Mouse (Mus musculus) kidney, postnatal 0 days (tissue): ENCODE results near the gene Klc4. TPM values are rescaled to one million over a fixed set of nuclear protein-coding genes. Genes with fewer than 3 reads are reported as not detected.
A peak's percentile ranks its signal among the peaks of the same experiment; 100 is the strongest.

ENCODE experiments used
- ATAC-seq: fragments of 200-750 bp; cut with Nextera tagmentation; replicated peaks from 2 replicates; pipeline ENCODE4 v1.8.0; 2017; ENCODE audit warnings: low read depth, moderate number of reproducible peaks, moderate TSS enrichment, moderate library complexity; ENCODE audit not compliant: low FRiP score
- DNase-seq: peaks from one replicate; pipeline ENCODE4 v3.0.0-alpha.2; 2016; ENCODE audit warnings: low spot score
- H3K27ac ChIP-seq: fragments of 300-500 bp; sonication (generic); 2 replicates; pipeline ENCODE4 v1.5.1; 2014; ENCODE audit warnings: mild to moderate bottlenecking
- H3K27me3 ChIP-seq: fragments of 300-500 bp; sonication (generic); 2 replicates; pipeline ENCODE4 v1.6.1; 2014; ENCODE audit warnings: low read length, mixed read lengths; ENCODE audit not compliant: insufficient read depth
- H3K36me3 ChIP-seq: fragments of 300-500 bp; sonication (generic); 2 replicates; pipeline ENCODE4 v1.6.1; 2014; ENCODE audit warnings: low read length, mixed read lengths; ENCODE audit not compliant: insufficient read depth
- H3K4me1 ChIP-seq: fragments of 300-500 bp; sonication (generic); replicated peaks from 2 replicates; pipeline ENCODE4 v1.6.1; 2014; ENCODE audit warnings: antibody characterized with exemption, low read length, mixed read lengths; ENCODE audit not compliant: insufficient read depth
- H3K4me2 ChIP-seq: fragments of 300-500 bp; sonication (generic); 2 replicates; pipeline ENCODE4 v1.6.1; 2014; ENCODE audit warnings: mild to moderate bottlenecking, low read length, moderate library complexity, mixed read lengths
- H3K4me3 ChIP-seq: fragments of 300-500 bp; sonication (generic); replicated peaks from 2 replicates; pipeline ENCODE4 v1.5.1; 2014; ENCODE audit warnings: low read depth, low read length
- H3K9ac ChIP-seq: fragments of 300-500 bp; sonication (generic); 2 replicates; pipeline ENCODE4 v1.6.1; 2014; ENCODE audit warnings: low read depth, low read length
- H3K9me3 ChIP-seq: fragments of 300-500 bp; sonication (generic); replicated peaks from 2 replicates; pipeline ENCODE4 v1.6.1; 2016; ENCODE audit warnings: low read length, inconsistent platforms, mixed read lengths
- CTCF ChIP-seq: IDR thresholded peaks from 2 replicates; pipeline ENCODE4 v1.5.1; 2016; ENCODE audit warnings: antibody characterized with exemption, low read depth, mild to moderate bottlenecking, moderate library complexity
- WGBS: fragments of 180-500 bp; shearing (Covaris S2); extraction: QIAGEN DNeasy Blood & Tissue Kit; methylation state at CpG from one replicate; pipeline ENCODE4 v1.1.7; 2014; 5-methylcytosine and 5-hydroxymethylcytosine counted together
- polyA plus RNA-seq: library from polyadenylated mRNA; unstranded; fragments of >200 nt; fragmentation: Nextera tagmentation; extraction: Ambion mirVana; gene quantifications from 2 replicates; pipeline ENCODE4 v1.2.1, GENCODE M21; 2015

Klc4 gene
- polyA plus RNA-seq, 1 experiment from 2014 or later = 47.6 TPM

DNA sequence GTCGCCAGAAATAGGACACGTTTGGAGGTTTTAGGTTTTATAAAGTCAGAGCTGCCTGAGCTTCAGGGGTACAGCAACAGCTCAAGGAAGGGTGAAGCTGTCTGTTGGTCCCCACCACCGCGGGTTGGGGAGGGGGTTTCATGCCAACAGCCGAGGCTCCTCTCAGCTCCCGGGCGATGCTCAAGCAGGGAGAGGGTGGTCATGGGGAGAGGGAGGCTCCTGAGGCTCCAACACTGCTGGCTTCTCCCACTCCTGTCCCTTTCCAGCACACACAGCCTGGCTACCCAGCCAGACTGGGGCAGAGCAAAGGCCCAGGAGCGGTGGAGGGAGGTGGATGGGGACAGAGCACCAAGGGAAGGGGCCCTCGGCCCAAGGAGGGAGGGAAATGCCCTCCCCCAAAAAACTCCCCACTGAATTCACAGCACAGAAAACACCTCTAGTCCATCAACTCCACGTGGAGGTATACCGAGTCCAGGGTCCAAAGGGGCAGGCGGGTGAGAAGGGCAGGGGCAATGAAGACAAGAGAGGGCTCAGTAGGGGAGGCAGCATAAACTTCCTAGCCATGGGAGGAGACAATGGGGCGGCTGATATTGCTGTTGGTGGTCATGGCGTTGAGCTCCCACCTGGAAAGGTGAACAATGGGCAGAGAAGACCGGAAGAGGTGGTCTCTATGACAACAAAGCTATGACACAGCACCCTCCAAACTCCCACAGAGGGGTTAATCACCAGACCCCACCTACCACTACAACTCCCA lies 28.9 kb upstream of the Klc4 start:
- peak; percentile 18; the same call in 1 of the 2 replicates for ATAC-seq
- H3K27me3 ChIP-seq = no peaks in the 10 kb centered on the region
- peaks cover 30% of the 10 kb centered on the region for H3K36me3 ChIP-seq
- no peak for DNase-seq
- WGBS = 18% methylated on average over 15 of the region's 15 CpGs
- H3K27ac ChIP-seq = peak overlapping the region; percentile 91
- H3K4me2 ChIP-seq = peak overlapping the region; percentile 72
- peak overlapping the region; percentile 81 for H3K4me3 ChIP-seq
- peaks cover 27% of the 10 kb centered on the region; the same call in 1 of the 2 replicates for H3K4me1 ChIP-seq
- H3K9ac ChIP-seq = peak overlapping the region; percentile 83
- no peak for TF ChIP-seq CTCF
- no peaks in the 10 kb centered on the region for H3K9me3 ChIP-seq

DNA sequence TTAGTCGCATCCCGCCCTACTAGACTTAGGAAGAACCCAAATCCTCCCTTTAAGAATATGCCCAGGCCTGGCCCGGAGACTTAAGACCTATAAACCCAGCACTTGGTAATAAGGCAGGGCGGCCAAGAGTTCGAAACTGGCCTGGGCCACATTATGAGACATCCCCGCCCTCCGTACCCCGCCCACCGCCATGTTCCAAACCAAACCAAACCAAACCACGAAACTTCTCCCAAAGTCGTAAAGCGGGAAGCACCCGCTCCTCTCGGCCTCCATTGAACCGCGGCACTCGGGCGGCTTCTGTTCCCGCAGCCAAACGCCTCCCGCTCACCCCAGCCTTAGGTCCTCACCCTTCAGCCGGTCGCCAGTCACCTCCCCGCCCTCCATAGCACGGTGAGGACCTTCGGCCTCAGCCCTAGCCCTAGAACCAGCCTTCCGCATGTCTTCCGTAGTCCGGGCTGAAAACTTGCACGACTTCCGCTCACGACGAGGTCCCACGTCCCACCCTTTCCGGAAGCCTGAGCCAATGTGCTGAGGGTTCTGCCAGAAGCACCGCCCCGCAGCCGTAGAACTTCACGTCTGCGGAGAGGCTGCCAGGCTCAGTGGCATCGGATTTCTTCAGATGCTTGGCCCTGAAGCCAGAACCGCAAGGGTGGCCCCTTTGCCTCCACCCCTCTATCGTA lies 28.2 kb upstream of the Klc4 start, which contains the start of gene Rrp36:
TSS of gene Rrp36 (minus strand) at position 503 of the 680 bp plus-strand sequence.
- no peaks in the 10 kb centered on the region for H3K27me3 ChIP-seq
- peak within 1 kb of the TSS; percentile 91 for H3K27ac ChIP-seq
- H3K4me2 ChIP-seq = peak within 1 kb of the TSS; percentile 72
- peak within 1 kb of the TSS; percentile 83 for H3K9ac ChIP-seq
- DNase-seq (peak; percentile 98), ATAC-seq (peak; percentile 84)
- peaks cover 20% of the 10 kb centered on the region; the same call in 1 of the 2 replicates for H3K4me1 ChIP-seq
- H3K9me3 ChIP-seq = no peaks in the 10 kb centered on the region
- TF ChIP-seq CTCF = no peak
- peaks cover 36% of the 10 kb centered on the region for H3K36me3 ChIP-seq
- under 1% methylated on average over 43 of the region's 43 CpGs for WGBS
- H3K4me3 ChIP-seq = peak within 1 kb of the TSS; percentile 81

DNA sequence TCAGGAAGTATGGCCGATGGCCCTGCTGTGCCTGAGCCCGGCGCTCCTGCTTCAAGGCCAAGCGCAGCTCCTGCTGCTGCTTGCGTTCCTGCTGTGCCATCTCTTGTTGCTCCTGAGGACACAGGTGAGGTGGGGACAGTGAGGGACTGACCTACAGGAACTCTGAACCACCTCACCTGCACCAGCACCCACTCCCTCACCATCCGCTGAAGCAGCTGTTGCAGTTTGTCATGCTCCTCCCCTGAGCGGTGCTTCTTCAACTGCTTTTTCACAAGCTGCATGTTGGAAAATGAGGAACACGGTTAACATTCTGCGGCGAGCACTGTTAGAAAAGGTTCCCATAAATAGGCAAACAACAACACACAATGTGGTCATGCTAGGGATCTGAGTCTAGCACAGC lies 24.1 kb upstream of the Klc4 start:
- Histone ChIP-seq H3K4me3 (no peak overlapping the region), H3K27me3 (no peaks in the 10 kb centered on the region), H3K9me3 (no peaks in the 10 kb centered on the region), H3K9ac (no peak overlapping the region), H3K36me3 (peaks cover 37% of the 10 kb centered on the region), H3K4me2 (no peak overlapping the region), H3K27ac (no peak overlapping the region), H3K4me1 (peaks cover 11% of the 10 kb centered on the region; the same call in 1 of the 2 replicates)
- DNase-seq (no peak), ATAC-seq (no peak)
- 95% methylated on average over 10 of the region's 10 CpGs for WGBS
- no peak for TF ChIP-seq CTCF

DNA sequence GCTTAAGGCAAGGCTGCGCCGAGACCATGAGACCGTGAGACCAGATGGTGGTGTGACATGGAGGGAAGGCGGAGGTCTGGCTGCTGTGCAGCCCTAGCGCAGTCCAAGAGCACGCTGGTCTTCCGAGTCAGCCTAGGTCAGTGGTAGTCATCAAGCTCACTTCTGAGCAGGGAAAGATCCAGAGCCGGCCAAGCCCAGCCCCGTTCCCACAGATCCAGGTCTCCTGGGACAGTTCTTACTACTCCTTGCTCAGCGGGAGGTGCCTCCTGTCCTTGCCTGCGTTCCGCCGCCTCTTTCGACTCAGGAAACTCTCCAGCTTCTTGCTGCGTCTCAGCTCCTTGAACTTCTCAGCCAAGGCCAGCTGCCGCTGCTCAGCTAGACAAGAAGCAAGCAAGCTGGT lies 21.9 kb upstream of the Klc4 start:
- no peak overlapping the region for H3K4me2 ChIP-seq
- H3K27me3 ChIP-seq = no peaks in the 10 kb centered on the region
- TF ChIP-seq CTCF = no peak
- no peak overlapping the region for H3K27ac ChIP-seq
- 0 out of 2 replicates have a peak, but pooled peaks have one; percentile 37 for ATAC-seq
- H3K9ac ChIP-seq = no peak overlapping the region
- 83% methylated on average over 16 of the region's 16 CpGs for WGBS
- no peak overlapping the region for H3K4me3 ChIP-seq
- no peak for DNase-seq
- no peaks in the 10 kb centered on the region for H3K9me3 ChIP-seq
- no peaks in the 10 kb centered on the region for H3K4me1 ChIP-seq
- peaks cover 58% of the 10 kb centered on the region for H3K36me3 ChIP-seq

DNA sequence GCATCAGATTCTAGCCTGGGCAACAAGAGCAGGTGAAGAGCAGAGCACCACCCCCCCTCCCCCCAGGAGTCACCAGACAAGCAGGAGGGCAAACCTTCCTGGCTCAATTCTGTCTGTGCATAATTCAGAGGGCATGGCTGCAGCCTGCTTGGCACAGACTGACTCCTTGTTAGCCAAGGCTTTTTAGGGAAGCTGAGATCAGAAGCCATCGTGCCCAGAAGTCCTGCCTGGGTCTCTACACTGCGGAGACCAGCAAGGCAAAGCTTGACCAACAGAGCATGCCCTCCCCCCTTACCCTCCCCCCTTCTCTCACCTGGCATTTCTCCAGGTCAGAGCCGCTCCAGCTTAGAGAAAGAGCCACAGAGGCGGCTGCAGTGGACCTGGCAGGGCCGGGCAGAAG lies 16.9 kb upstream of the Klc4 start:
- Histone ChIP-seq H3K27ac (no peak overlapping the region), H3K4me2 (no peak overlapping the region), H3K9me3 (no peaks in the 10 kb centered on the region), H3K36me3 (peaks cover 80% of the 10 kb centered on the region), H3K4me1 (no peaks in the 10 kb centered on the region), H3K9ac (no peak overlapping the region), H3K27me3 (no peaks in the 10 kb centered on the region), H3K4me3 (no peak overlapping the region)
- WGBS = 55% methylated on average over 5 of the region's 5 CpGs
- no peak for ATAC-seq
- TF ChIP-seq CTCF = no peak
- DNase-seq = no peak

DNA sequence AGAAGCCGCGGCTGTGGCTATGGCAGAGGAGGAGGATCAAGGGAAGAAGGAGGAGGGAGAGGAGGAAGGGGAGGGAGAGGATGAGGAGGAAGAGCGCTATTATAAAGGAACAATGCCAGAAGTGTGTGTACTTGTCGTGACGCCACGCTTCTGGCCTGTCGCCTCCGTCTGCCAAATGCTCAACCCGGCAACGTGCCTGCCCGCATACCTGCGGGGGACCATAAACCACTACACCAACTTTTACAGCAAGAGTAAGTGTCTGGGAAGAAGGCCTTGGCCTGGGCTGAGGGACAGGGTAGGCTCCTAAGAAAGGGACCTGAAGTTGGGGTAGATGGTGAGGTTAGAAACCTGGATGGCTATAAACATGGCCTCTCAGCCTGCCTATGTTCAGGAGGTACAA lies 16.2 kb upstream of the Klc4 start:
- no peak for TF ChIP-seq CTCF
- WGBS = 82% methylated on average over 12 of the region's 12 CpGs
- DNase-seq (no peak), ATAC-seq (no peak)
- Histone ChIP-seq H3K36me3 (peaks cover 84% of the 10 kb centered on the region), H3K4me3 (no peak overlapping the region), H3K27me3 (no peaks in the 10 kb centered on the region), H3K9me3 (no peaks in the 10 kb centered on the region), H3K4me1 (no peaks in the 10 kb centered on the region), H3K4me2 (no peak overlapping the region), H3K9ac (no peak overlapping the region), H3K27ac (no peak overlapping the region)
